Mouse (Mus musculus): ENCODE data around the gene Tmem174. TPM values are rescaled to one million over a fixed set of nuclear protein-coding genes. Genes with fewer than 3 reads are reported as not detected.

Tmem174 gene
- polyA plus RNA-seq (2015; fragmentation: Illumina TruSeq; extraction: RNeasy Lipid Tissue Mini Kit (QIAGEN cat#74804); ENCODE audit: insufficient read depth, low read depth, low replicate concordance): not detected

GRCm38 (mm10) chr13:98637145-98637544 lies at the start of gene Tmem174:
Tmem174 (minus strand) TSS chr13:98637410.

Other genes starting within 250 kb of the Tmem174 start
- not detected for gene Gm10320, start 145.4 kb downstream of the Tmem174 start, polyA plus RNA-seq (2015; fragmentation: Illumina TruSeq; extraction: RNeasy Lipid Tissue Mini Kit (QIAGEN cat#74804); ENCODE audit: insufficient read depth, low read depth, low replicate concordance)
- gene Tmem171, start 57.4 kb upstream of the Tmem174 start, polyA plus RNA-seq (2015; fragmentation: Illumina TruSeq; extraction: RNeasy Lipid Tissue Mini Kit (QIAGEN cat#74804); ENCODE audit: insufficient read depth, low read depth, low replicate concordance): not detected
- 12.0 TPM for gene Fcho2, start 178.0 kb upstream of the Tmem174 start, polyA plus RNA-seq (2015; fragmentation: Illumina TruSeq; extraction: RNeasy Lipid Tissue Mini Kit (QIAGEN cat#74804); ENCODE audit: insufficient read depth, low read depth, low replicate concordance)

All from pancreas, adult 10 weeks (tissue).